Mouse (Mus musculus) limb, embryonic 11.5 days (tissue): ENCODE measurements around the gene Olfr1217. TPM values are rescaled to one million over a fixed set of nuclear protein-coding genes. Genes with fewer than 3 reads are reported as not detected.
"Not testable (repeated sequence)": the region's sequence is repeated elsewhere in the genome, so short reads cannot be mapped to it uniquely, and the experiment has no call there.

Source experiments
- ATAC-seq: fragments of 200-750 bp; cut with Nextera tagmentation; 2 replicates; pipeline ENCODE4 v1.8.0; 2017; ENCODE audit warnings: low read depth; ENCODE audit not compliant: insufficient number of reproducible peaks, low FRiP score, low TSS enrichment
- DNase-seq: peaks from one replicate; pipeline ENCODE4 v3.0.0-alpha.2; 2015; ENCODE audit warnings: low spot score
- H3K27ac ChIP-seq: fragments of 300-500 bp; sonication (generic); replicated peaks from 2 replicates; pipeline ENCODE4 v1.5.1; 2014; ENCODE audit warnings: low read depth, mild to moderate bottlenecking, low read length
- H3K27me3 ChIP-seq: fragments of 300-500 bp; sonication (generic); 2 replicates; pipeline ENCODE4 v1.6.1; 2014; ENCODE audit warnings: mild to moderate bottlenecking, low read length, mixed read lengths; ENCODE audit not compliant: control insufficient read depth, insufficient read depth
- H3K36me3 ChIP-seq: fragments of 300-500 bp; sonication (generic); 2 replicates; pipeline ENCODE4 v1.6.1; 2014; ENCODE audit warnings: mild to moderate bottlenecking, low read length, moderate library complexity, mixed read lengths; ENCODE audit not compliant: control insufficient read depth, insufficient read depth
- H3K4me1 ChIP-seq: fragments of 300-500 bp; sonication (generic); 2 replicates; pipeline ENCODE4 v1.6.1; 2014; ENCODE audit warnings: low read length, mixed read lengths; ENCODE audit not compliant: control insufficient read depth, insufficient read depth
- H3K4me2 ChIP-seq: fragments of 300-500 bp; sonication (generic); 2 replicates; pipeline ENCODE4 v1.6.1; 2014; ENCODE audit warnings: low read depth, mild to moderate bottlenecking, moderate library complexity; ENCODE audit not compliant: severe bottlenecking
- H3K4me3 ChIP-seq: fragments of 300-500 bp; sonication (generic); 2 replicates; pipeline ENCODE4 v1.5.1; 2014; ENCODE audit warnings: low read depth, low read length
- H3K9ac ChIP-seq: fragments of 300-500 bp; sonication (generic); 2 replicates; pipeline ENCODE4 v1.6.1; 2014; ENCODE audit warnings: mild to moderate bottlenecking, low read length
- H3K9me3 ChIP-seq: fragments of 300-500 bp; sonication (generic); 2 replicates; pipeline ENCODE4 v1.6.1; 2016; ENCODE audit warnings: low read length; ENCODE audit not compliant: control insufficient read depth
- WGBS: fragments of 180-500 bp; shearing (Covaris S2); extraction: QIAGEN DNeasy Blood & Tissue Kit; methylation state at CpG from one replicate; pipeline ENCODE4 v1.1.7; 2014; 5-methylcytosine and 5-hydroxymethylcytosine counted together
- polyA plus RNA-seq: library from polyadenylated mRNA; unstranded; fragments of >200 nt; fragmentation: Nextera tagmentation; extraction: Ambion mirVana; gene quantifications from 2 replicates; pipeline ENCODE4 v1.2.1, GENCODE M21; 2014

Gene Olfr1217
- polyA plus RNA-seq, result not detected in 2 replicates

DNA sequence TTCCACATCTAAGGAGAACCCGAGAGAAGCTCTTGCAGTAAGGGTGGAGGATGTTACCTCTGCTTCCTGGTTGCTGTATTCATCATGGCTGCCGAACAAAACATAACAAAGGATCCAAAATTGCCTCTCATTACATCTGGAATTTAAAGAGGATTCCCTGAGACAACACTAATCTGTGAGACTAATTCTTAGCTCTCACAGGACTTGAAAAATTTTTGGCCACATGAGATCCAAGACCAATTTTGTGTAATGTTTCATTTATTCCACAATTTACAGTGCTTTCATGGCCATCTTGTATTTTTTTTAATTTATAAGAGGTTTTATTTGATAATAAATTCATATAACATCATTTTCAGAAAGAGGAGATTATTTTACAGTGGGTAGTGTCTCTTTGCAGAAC, at the start of gene Olfr1217:
TSS of gene Olfr1217 (minus strand) at position 101 of the 400 bp plus-strand sequence.
- Histone ChIP-seq H3K4me2 (no peak within 1 kb of the TSS), H3K9me3 (no peaks in the 10 kb centered on the region), H3K9ac (no peak within 1 kb of the TSS), H3K4me1 (no peaks in the 10 kb centered on the region), H3K27ac (no peak within 1 kb of the TSS), H3K27me3 (no peaks in the 10 kb centered on the region), H3K36me3 (no peaks in the 10 kb centered on the region), H3K4me3 (no peak within 1 kb of the TSS)
- no peak for DNase-seq
- 78% methylated on average over 2 of the region's 2 CpGs for WGBS
- no peak for ATAC-seq

DNA sequence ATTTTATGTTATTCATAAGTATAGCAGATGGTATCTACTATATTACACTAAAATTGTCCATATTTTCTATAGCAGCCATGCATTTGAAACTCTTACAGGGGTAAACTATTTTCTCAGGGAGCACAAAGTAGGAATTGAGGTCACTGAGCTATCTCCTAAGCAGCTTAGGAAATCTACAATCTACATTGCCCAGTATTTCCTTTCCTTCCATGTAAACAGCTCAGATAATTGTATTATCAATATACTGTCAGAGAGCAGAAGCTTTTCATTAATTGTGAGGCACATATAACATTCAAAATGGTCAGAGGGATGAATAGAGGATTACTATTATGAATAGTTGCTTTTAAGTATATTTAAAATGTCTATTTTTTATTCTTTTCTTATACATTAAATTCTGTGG, 49.6 kb upstream of the Olfr1217 start:
- H3K4me3 ChIP-seq, result no peak overlapping the region
- H3K4me2 ChIP-seq, result no peak overlapping the region
- H3K36me3 ChIP-seq, result no peaks in the 10 kb centered on the region
- H3K9me3 ChIP-seq, result no peaks in the 10 kb centered on the region
- H3K27ac ChIP-seq, result no peak overlapping the region
- DNase-seq, result no peak
- H3K4me1 ChIP-seq, result no peaks in the 10 kb centered on the region
- no peak for ATAC-seq
- no peak overlapping the region for H3K9ac ChIP-seq
- no peaks in the 10 kb centered on the region for H3K27me3 ChIP-seq

DNA sequence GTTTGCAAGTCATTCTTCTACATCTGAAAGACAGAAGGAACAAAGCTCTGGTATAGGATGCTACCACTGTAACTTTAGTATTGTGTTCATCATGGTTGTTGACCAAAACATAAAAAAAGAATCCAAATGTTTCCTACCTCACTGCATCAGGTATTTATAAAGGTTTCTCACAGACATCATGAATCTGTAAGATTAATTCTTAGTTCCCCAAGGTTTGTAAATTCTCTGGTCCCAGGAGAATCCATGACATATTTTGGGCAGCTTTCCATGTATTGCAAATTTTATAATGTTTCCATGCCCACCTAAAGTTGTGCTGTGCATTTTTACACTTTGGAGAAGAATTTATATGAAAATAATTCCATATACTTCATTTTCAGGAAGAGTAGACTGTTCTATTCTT, 29.2 kb upstream of the Olfr1217 start, which contains the start of gene Olfr1218:
TSS of gene Olfr1218 (minus strand) at position 101 of the 400 bp plus-strand sequence.
- no peaks in the 10 kb centered on the region for H3K9me3 ChIP-seq
- H3K27me3 ChIP-seq, result no peaks in the 10 kb centered on the region
- no peak for DNase-seq
- no peaks in the 10 kb centered on the region for H3K4me1 ChIP-seq
- ATAC-seq, result no peak
- no peak within 1 kb of the TSS for H3K9ac ChIP-seq
- no peak within 1 kb of the TSS for H3K4me3 ChIP-seq
- H3K36me3 ChIP-seq, result no peaks in the 10 kb centered on the region
- no peak within 1 kb of the TSS for H3K4me2 ChIP-seq
- H3K27ac ChIP-seq, result no peak within 1 kb of the TSS

DNA sequence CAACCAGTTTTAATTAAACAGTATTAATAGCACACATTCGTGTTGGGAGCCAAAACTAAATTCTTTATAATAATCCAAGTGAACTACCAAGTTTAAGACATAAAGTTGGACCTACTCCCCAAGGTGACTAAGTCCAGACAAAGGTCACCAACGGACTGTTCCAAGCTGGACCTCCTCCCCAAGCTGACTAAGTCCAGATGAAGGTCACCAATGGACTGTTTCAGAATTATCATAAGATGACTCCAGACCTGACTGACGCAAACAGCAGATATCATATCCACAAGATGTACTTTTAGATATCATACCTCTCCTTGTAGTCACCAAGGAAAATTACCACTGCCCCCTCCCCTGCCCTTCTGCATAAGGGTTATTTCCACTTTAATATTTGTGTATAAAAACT, 10.4 kb downstream of the Olfr1217 start:
- not testable (repeated sequence) for ATAC-seq, H3K9ac ChIP-seq, H3K4me1 ChIP-seq, DNase-seq, H3K27me3 ChIP-seq, H3K4me3 ChIP-seq, H3K27ac ChIP-seq, H3K4me2 ChIP-seq, H3K9me3 ChIP-seq, H3K36me3 ChIP-seq
- 71% methylated on average over 3 of the region's 3 CpGs for WGBS

DNA sequence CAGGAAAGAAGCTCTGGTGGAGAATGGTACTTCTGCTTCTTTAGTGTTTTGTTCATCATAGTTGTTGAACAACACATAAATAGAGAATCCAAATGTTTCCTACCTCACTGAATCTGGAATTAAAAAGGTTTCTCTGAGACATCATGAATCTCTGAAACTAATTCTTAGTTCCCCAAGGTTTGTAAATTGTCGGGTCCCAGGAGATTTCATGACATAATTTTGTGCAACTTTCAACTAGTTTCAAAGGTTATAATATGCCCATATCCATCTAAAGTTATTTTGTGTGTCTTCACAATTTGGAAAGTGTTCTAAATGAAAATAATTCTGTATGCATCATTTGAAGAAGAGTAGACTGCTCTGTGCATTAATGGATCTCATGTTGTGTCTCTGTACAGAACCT, 13.6 kb downstream of the Olfr1217 start, which contains the start of gene Olfr1216:
TSS of gene Olfr1216 (minus strand) at position 101 of the 400 bp plus-strand sequence.
- H3K4me1 ChIP-seq, result no peaks in the 10 kb centered on the region
- no peak for ATAC-seq
- DNase-seq, result no peak
- 82% methylated on average over 1 of the region's 1 CpGs for WGBS
- H3K27ac ChIP-seq, result no peak within 1 kb of the TSS
- H3K4me2 ChIP-seq, result no peak within 1 kb of the TSS
- H3K27me3 ChIP-seq, result no peaks in the 10 kb centered on the region
- H3K4me3 ChIP-seq, result no peak within 1 kb of the TSS
- no peaks in the 10 kb centered on the region for H3K36me3 ChIP-seq
- H3K9ac ChIP-seq, result no peak within 1 kb of the TSS
- H3K9me3 ChIP-seq, result no peaks in the 10 kb centered on the region

DNA sequence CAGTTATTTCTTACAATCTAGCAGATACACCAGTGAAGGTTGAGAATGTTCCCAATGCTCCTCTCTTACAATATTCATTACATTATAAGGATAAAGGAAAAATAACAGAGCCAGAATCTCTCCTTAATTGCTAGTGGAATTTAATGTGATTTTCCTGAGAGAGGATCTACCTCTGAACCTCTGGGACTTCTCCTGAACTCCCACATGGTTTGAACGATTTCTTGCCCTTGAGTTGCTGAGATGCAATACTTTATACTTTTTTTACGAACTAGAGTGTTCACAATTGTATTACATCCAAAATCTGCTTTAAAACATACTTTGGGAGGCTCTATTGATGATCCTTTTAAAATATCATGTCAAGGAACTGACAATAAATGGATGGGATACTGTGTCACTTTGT, 25.0 kb downstream of the Olfr1217 start, which contains the start of gene Olfr1215:
TSS of gene Olfr1215 (minus strand) at position 101 of the 400 bp plus-strand sequence.
- 79% methylated on average over 2 of the region's 2 CpGs for WGBS
- Histone ChIP-seq H3K4me1 (no peaks in the 10 kb centered on the region), H3K9ac (no peak within 1 kb of the TSS), H3K9me3 (no peaks in the 10 kb centered on the region), H3K27ac (no peak within 1 kb of the TSS), H3K4me2 (no peak within 1 kb of the TSS), H3K4me3 (no peak within 1 kb of the TSS), H3K27me3 (no peaks in the 10 kb centered on the region), H3K36me3 (no peaks in the 10 kb centered on the region)
- DNase-seq, result no peak
- no peak for ATAC-seq

DNA sequence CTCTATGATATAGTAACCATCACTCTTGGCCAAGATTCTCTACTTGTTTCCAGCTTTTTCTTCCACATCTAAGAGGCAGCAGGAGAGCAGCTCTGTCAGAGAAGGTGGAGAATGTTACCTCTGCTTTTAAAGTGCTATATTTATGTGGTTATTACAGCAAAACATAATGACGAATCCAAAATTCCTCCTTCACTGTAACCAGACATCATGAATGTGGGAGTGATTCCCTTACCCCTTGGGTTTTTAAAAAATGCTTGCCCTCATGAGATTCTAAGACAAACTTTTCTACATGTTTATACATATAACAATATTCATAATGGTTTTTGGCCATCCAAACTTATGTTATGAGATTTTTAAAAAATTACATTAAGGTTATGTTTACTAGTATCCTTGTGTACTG, 39.3 kb downstream of the Olfr1217 start, which contains the start of gene Olfr1214:
TSS of gene Olfr1214 (minus strand) at position 101 of the 400 bp plus-strand sequence.
- H3K27me3 ChIP-seq, result no peaks in the 10 kb centered on the region
- no peak within 1 kb of the TSS for H3K9ac ChIP-seq
- no peak within 1 kb of the TSS for H3K4me2 ChIP-seq
- H3K27ac ChIP-seq, result no peak within 1 kb of the TSS
- DNase-seq (no peak), ATAC-seq (no peak)
- H3K36me3 ChIP-seq, result no peaks in the 10 kb centered on the region
- WGBS, result 84% methylated on average over 1 of the region's 1 CpGs
- H3K9me3 ChIP-seq, result no peaks in the 10 kb centered on the region
- no peak within 1 kb of the TSS for H3K4me3 ChIP-seq
- H3K4me1 ChIP-seq, result no peaks in the 10 kb centered on the region

DNA sequence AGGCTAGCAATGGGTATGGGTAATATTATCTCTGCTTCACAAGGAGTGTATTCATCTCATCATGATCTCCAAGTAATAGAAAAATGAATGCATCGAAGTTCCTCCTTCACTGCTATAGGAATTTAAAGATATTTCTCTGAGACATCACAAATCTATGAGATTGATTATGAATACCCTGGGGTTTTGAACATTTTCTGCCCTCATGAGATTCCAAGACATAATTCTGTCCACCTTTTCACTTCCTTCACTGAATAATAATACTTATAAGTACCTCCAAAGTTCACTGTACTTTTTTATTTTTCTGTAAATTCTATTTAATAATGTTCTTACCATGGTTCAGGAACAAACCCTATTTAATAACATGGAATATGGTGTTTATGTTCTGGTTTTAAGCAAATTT, 51.7 kb downstream of the Olfr1217 start, which contains the start of gene Gm13762:
TSS of gene Gm13762 (minus strand) at position 101 of the 400 bp plus-strand sequence.
- Histone ChIP-seq H3K9me3 (no peaks in the 10 kb centered on the region), H3K9ac (no peak within 1 kb of the TSS), H3K4me2 (no peak within 1 kb of the TSS), H3K27me3 (no peaks in the 10 kb centered on the region), H3K4me1 (no peaks in the 10 kb centered on the region), H3K4me3 (no peak within 1 kb of the TSS), H3K27ac (no peak within 1 kb of the TSS), H3K36me3 (no peaks in the 10 kb centered on the region)
- no peak for DNase-seq
- ATAC-seq, result no peak
- 92% methylated on average over 1 of the region's 1 CpGs for WGBS
